Mouse (Mus musculus) kidney, adult 8-10 months (tissue): ENCODE measurements at regions not wholly inside any gene's neighbourhood (a gene's known extent, or its start where the extent isn't known, plus 50 kb on each side); places are given as distances from the start of the nearest gene placed in this dataset.
"Not testable (repeated sequence)": the region's sequence is repeated elsewhere in the genome, so short reads cannot be mapped to it uniquely, and the experiment has no call there.

Source experiments
- DNase-seq, 2 experiments: peaks; one replicate each; pipeline ENCODE4 v3.0.0; 2022

DNA sequence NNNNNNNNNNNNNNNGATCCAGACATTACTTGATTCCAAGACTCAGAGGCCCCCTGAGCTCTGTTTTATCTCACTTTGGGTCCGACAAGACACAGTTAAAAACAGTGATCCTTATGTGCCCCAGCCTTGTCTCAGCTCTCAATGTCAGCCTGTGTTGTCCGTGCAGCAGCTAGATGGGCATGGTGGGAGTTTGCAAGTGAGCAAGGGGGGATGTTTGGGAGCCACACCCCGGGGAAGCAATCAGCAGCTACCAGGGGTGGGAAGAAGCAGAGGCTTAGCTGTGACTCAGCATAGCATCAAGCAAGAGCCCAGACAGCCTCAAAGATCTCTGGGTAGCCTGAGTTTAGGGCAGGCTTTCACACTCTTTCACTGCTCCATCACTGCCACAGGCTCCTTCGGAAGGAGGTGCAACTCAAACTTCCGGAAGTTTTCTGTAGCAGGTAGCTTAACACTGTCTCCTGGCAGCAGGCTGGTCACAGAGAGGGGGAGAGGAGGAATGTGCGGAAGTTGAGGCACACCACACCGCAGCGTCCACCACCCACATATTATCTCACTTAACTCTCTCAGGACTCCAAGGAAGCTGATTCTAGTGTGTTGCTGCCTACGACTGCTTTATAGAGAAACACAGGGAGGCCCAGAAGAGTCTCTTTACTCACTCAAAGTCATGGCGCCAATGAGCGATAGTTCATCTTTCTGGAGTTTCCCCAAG, 80.2 kb upstream of the Defb33 start:
- DNase-seq = not testable (repeated sequence)

DNA sequence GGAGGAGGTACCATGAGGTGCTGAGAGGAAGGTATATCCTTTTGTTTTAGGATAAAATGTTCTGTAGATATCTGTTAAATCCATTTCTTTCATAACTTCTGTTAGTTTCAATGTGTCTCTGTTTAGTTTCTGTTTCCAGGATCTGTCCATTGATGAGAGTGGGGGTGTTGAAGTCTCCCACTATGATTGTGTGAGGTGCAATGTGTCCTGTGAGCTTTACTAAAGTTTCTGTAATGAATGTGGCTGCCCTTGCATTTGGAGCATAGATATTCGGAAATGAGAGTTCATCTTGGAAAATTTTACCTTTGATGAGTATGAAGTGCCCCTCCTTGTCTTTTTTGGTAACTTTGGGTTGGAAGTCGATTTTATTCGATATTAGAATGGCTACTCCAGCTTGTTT, 79.0 kb upstream of the Defb33 start:
- peak in 1 of 2 experiments; percentile 17 for DNase-seq

GRCm38 (mm10) chr8:20822434-20822833, 70.0 kb upstream of the Defb33 start:
- peak in 1 of 2 experiments; percentile 40 for DNase-seq

GRCm38 (mm10) chr8:20823219-20823618, 69.2 kb upstream of the Defb33 start:
- DNase-seq = not testable (repeated sequence)

GRCm38 (mm10) chr8:20839481-20839880, 53.0 kb upstream of the Defb33 start:
- DNase-seq = not testable (repeated sequence)
